Mouse (Mus musculus) bone marrow macrophage, adult 2 months (primary cell): ENCODE data around the gene Lhpp.

Experiments used
- CTCF ChIP-seq: IDR thresholded peaks from 2 replicates; pipeline ENCODE4 v1.5.1; 2012; ENCODE audit warnings: low read depth, mild to moderate bottlenecking, low read length, moderate library complexity
- POLR2A ChIP-seq: IDR thresholded peaks from 2 replicates; pipeline ENCODE4 v1.6.1; 2012; ENCODE audit warnings: mild to moderate bottlenecking, low read depth, low read length, borderline replicate concordance

DNA sequence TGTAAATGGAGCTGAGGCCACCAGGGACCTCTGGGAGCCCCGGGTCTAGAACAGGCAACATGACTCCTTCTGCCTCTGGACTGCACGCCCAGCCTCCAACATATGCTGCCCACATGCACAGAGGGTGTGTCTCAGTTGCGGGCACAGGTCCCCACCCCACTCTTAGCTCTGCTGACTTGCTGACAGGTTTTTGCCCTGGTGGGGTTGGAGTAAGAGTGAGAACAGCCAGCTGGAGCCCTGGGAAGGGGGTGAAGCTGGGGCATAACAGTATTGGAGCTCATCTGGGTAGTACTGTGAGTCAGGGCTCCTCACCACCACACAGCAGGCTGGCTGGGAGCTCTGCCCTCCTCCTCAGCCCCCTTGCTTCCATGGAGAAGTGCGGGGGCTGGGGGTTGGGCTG lies 89.7 kb downstream of the Lhpp start:
- TF ChIP-seq POLR2A, result no peak
- no peak for TF ChIP-seq CTCF
